Mouse (Mus musculus) adrenal gland (tissue): ENCODE measurements around the gene Lmo4.

Source experiments
- intact Hi-C: fragments of 180-260 bp; cut with DNase I; formaldehyde crosslinking; loops from one replicate; pipeline ENCODE4 v1.15.1; 2025
- long read RNA-seq, 2 experiments: library from polyadenylated mRNA; unstranded; transcript quantifications; one replicate each; pipeline ENCODE4 v2.0.0; 2020; ENCODE audit warnings: borderline replicate concordance in 1 of 2; ENCODE audit not compliant: insufficient replicate concordance in 1 of 2

The Lmo4 gene
- long read RNA-seq, experiment 1, transcript Lmo4-201 (5 exons, 1,669 nt), result major isoform, 11 of 18 reads
- long read RNA-seq, experiment 1, partial matches to known transcripts, result 2 of 18 reads
- long read RNA-seq, experiment 1, other reads (novel, unspliced or antisense), result 4 of 18 reads
- long read RNA-seq, experiment 2, partial matches to known transcripts, result 0 of 4 reads
- long read RNA-seq, experiment 2, other reads (novel, unspliced or antisense), result 1 of 4 reads

GRCm38 (mm10) chr3:144204413-144205311, at the start of gene Lmo4:
Gene Lmo4 (minus strand): TSS chr3:144205220.
- intact Hi-C loops, result no loop called here

GRCm38 (mm10) chr3:144254281-144254680, 49.3 kb upstream of the Lmo4 start:
- intact Hi-C loops, result no loop called here

GRCm38 (mm10) chr3:144253018-144253417, 48.0 kb upstream of the Lmo4 start:
- intact Hi-C loops, result no loop called here

GRCm38 (mm10) chr3:144252109-144252508, 47.1 kb upstream of the Lmo4 start:
- intact Hi-C loops, result no loop called here

GRCm38 (mm10) chr3:144242025-144242673, 37.1 kb upstream of the Lmo4 start:
- intact Hi-C loops, result loop anchor here (10.0 kb wide), 1 partner anchor 143 kb away; no protein-coding TSS in a partner anchor

- intact Hi-C loops, result loop anchor here (10.0 kb wide), 1 partner anchor 144 kb away; no protein-coding TSS in a partner anchor
Observed at GRCm38 (mm10) chr3:144241161-144241560, 36.1 kb upstream of the Lmo4 start.

GRCm38 (mm10) chr3:144238482-144238881, 33.5 kb upstream of the Lmo4 start:
- intact Hi-C loops, result no loop called here

- intact Hi-C loops, result no loop called here
Observed at GRCm38 (mm10) chr3:144232347-144233008, 27.5 kb upstream of the Lmo4 start.

GRCm38 (mm10) chr3:144231931-144232330, 26.9 kb upstream of the Lmo4 start:
- intact Hi-C loops, result no loop called here

- intact Hi-C loops, result no loop called here
Observed at GRCm38 (mm10) chr3:144231419-144231818, 26.4 kb upstream of the Lmo4 start.

GRCm38 (mm10) chr3:144230016-144230415, 25.0 kb upstream of the Lmo4 start:
- intact Hi-C loops, result no loop called here

GRCm38 (mm10) chr3:144229312-144229711, 24.3 kb upstream of the Lmo4 start:
- intact Hi-C loops, result no loop called here

- intact Hi-C loops, result no loop called here
Observed at GRCm38 (mm10) chr3:144225456-144226240, 20.6 kb upstream of the Lmo4 start.

GRCm38 (mm10) chr3:144224594-144224993, 19.6 kb upstream of the Lmo4 start:
- intact Hi-C loops, result no loop called here

GRCm38 (mm10) chr3:144223377-144224105, 18.5 kb upstream of the Lmo4 start:
- intact Hi-C loops, result no loop called here

GRCm38 (mm10) chr3:144222381-144222780, 17.4 kb upstream of the Lmo4 start:
- intact Hi-C loops, result no loop called here

- intact Hi-C loops, result no loop called here
Observed at GRCm38 (mm10) chr3:144207498-144207897, 2.5 kb upstream of the Lmo4 start.

- intact Hi-C loops, result no loop called here
Observed at GRCm38 (mm10) chr3:144206942-144207341, 1.9 kb upstream of the Lmo4 start.

- intact Hi-C loops, result no loop called here
Observed at GRCm38 (mm10) chr3:144206261-144206660, 1.2 kb upstream of the Lmo4 start.
